Mouse (Mus musculus) left cerebral cortex, postnatal 25 days (tissue): Measurements from ENCODE around the gene Vapb. TPM values are rescaled to one million over a fixed set of nuclear protein-coding genes. Genes with fewer than 3 reads are reported as not detected.
"Not testable (repeated sequence)": the region's sequence is repeated elsewhere in the genome, so short reads cannot be mapped to it uniquely, and the experiment has no call there.

ENCODE experiments used
- DNase-seq, 2 experiments: peaks; one replicate each; pipeline ENCODE4 v3.0.0; 2022; ENCODE audit warnings: low spot score in 2 of 2, mixed read lengths in 1 of 2
- intact Hi-C: fragments of 180-260 bp; cut with DNase I; formaldehyde crosslinking; loops from one replicate; pipeline ENCODE4 v1.15.1; 2025
- total RNA-seq, 2 experiments: library from RNA; stranded (reverse); gene quantifications; 2 replicates each; pipeline ENCODE4 v1.2.3; 2021

Vapb gene
- total RNA-seq = 100 to 1,000 TPM; 125 to 133 TPM

- peak; percentile 99 for DNase-seq
- intact Hi-C loops = loop anchor here (1.0 kb wide), 1 partner anchor 78 kb away; the partner anchor contains the start of gene Rab22a
These were observed at the start of gene Vapb for GRCm38 (mm10) chr2:173737222-173737989. Gene Vapb, plus strand, starts transcription at chr2:173737511.

- intact Hi-C loops = no loop called here
- no peak for DNase-seq
These were observed 47.5 kb upstream of the Vapb start for GRCm38 (mm10) chr2:173689835-173690234.

GRCm38 (mm10) chr2:173691748-173692147, 45.6 kb upstream of the Vapb start:
- intact Hi-C loops = no loop called here

GRCm38 (mm10) chr2:173692693-173693092, 44.6 kb upstream of the Vapb start:
- intact Hi-C loops = no loop called here
- no peak for DNase-seq

More at GRCm38 (mm10) chr2:173691748-173692147, 45.6 kb upstream of the Vapb start:
- DNase-seq = no peak

GRCm38 (mm10) chr2:173698850-173699249, 38.5 kb upstream of the Vapb start:
- intact Hi-C loops = no loop called here
- DNase-seq = peak in 1 of 2 experiments; percentile 27

- DNase-seq = peak in 1 of 2 experiments; percentile 12
- intact Hi-C loops = no loop called here
These were observed 35.0 kb upstream of the Vapb start for GRCm38 (mm10) chr2:173702096-173702866.

GRCm38 (mm10) chr2:173702867-173703237, 34.5 kb upstream of the Vapb start:
- intact Hi-C loops = no loop called here
- no peak for DNase-seq

- DNase-seq = no peak
- intact Hi-C loops = no loop called here
These were observed 31.3 kb upstream of the Vapb start for GRCm38 (mm10) chr2:173705827-173706551.

- DNase-seq, intact Hi-C loops: not testable (repeated sequence)
These were observed 29.7 kb upstream of the Vapb start for GRCm38 (mm10) chr2:173707626-173708025.

- peak in 1 of 2 experiments; percentile 5 for DNase-seq
- intact Hi-C loops = no loop called here
These were observed 27.1 kb upstream of the Vapb start for GRCm38 (mm10) chr2:173710193-173710592.

- no peak for DNase-seq
- intact Hi-C loops = no loop called here
These were observed 24.7 kb upstream of the Vapb start for GRCm38 (mm10) chr2:173712656-173713055.

- no peak for DNase-seq
- intact Hi-C loops = no loop called here
These were observed 24.1 kb upstream of the Vapb start for GRCm38 (mm10) chr2:173713241-173713640.

- no peak for DNase-seq
- intact Hi-C loops = no loop called here
These were observed 22.6 kb upstream of the Vapb start for GRCm38 (mm10) chr2:173714620-173715218.

GRCm38 (mm10) chr2:173716966-173717365, 20.3 kb upstream of the Vapb start:
- DNase-seq = peak in 1 of 2 experiments; percentile 11
- intact Hi-C loops = no loop called here

- intact Hi-C loops, DNase-seq: not testable (repeated sequence)
These were observed 18.2 kb upstream of the Vapb start, which contains the start of gene 1700010B08Rik for GRCm38 (mm10) chr2:173719115-173719514. Gene 1700010B08Rik, plus strand, starts transcription at chr2:173719415.

- no peak for DNase-seq
- intact Hi-C loops = no loop called here
These were observed 15.0 kb upstream of the Vapb start for GRCm38 (mm10) chr2:173722251-173722857.

- no peak for DNase-seq
- intact Hi-C loops = no loop called here
These were observed 12.9 kb upstream of the Vapb start for GRCm38 (mm10) chr2:173724382-173724781.

- intact Hi-C loops = no loop called here
- DNase-seq = no peak
These were observed 12.1 kb upstream of the Vapb start for GRCm38 (mm10) chr2:173724940-173725807.
